In genomic region chr10:111180633-111181032, GRCm38 (mm10) we compare ENCODE assay signal across 9 mouse cellular contexts. TPM values are rescaled to one million over a fixed set of nuclear protein-coding genes. Genes with fewer than 3 reads are reported as not detected.
DNase-seq lines count a peak whose midpoint lies in the region; ATAC-seq and TF ChIP-seq lines count a peak whose summit lies in the region.
"Had no signal": no experiment of that assay in that cellular context is flagged by ENCODE, and none has a peak within 500 bp of the region (broad histone marks: within the 10 kb centered on the region; RNA-seq: fewer than 3 reads in every experiment).

No protein-coding gene starts in this region.

- peak; percentile 32 for DNase-seq in embryo, embryonic 11 days
- no peak for DNase-seq in embryo, embryonic 9.5 days (ENCODE audit: extremely low spot score)
- DNase-seq in left cerebral cortex, adult 2 months (ENCODE audit: extremely low spot score in 1 of 2, low spot score in 2 of 2) = no peak
- no peak for DNase-seq in left cerebral cortex, postnatal 14 days (ENCODE audit: low spot score in 2 of 2)
- DNase-seq in layer of hippocampus, postnatal 25 days (ENCODE audit: extremely low spot score in 1 of 2, low spot score in 1 of 2) = no peak
- no peak for DNase-seq in thymus, adult 2 months

- no peak for TF ChIP-seq POLR2A in thymus, adult 2 months (IDR thresholded peaks at IDR 0.05; ENCODE audit: control insufficient read depth, extremely low read depth, insufficient read depth, low read length, poor library complexity)

- H3K9me3 ChIP-seq in hindbrain, embryonic 13.5 days = no peaks in the 10 kb centered on the region
- H3K9me3 ChIP-seq in neural tube, embryonic 13.5 days = no peaks in the 10 kb centered on the region
- H3K9me3 ChIP-seq: limb, embryonic 15.5 days had no signal

- H3K4me1 ChIP-seq in hindbrain, embryonic 13.5 days (replicated peaks) = peaks cover 15% of the 10 kb centered on the region
- peaks cover 14% of the 10 kb centered on the region for H3K4me1 ChIP-seq in neural tube, embryonic 13.5 days (replicated peaks)
- peaks cover 19% of the 10 kb centered on the region for H3K4me1 ChIP-seq in thymus, adult 2 months (replicated peaks; ENCODE audit: control insufficient read depth, insufficient read depth, low read length)

- peak; percentile 57; the same call in 1 of the 2 replicates for ATAC-seq in hindbrain, embryonic 13.5 days (ENCODE audit: low FRiP score)
- ATAC-seq in neural tube, embryonic 13.5 days (ENCODE audit: low read depth) = peak; percentile 49; the same call in 1 of the 2 replicates

- H3K4me2 ChIP-seq in hindbrain, embryonic 13.5 days = no peak overlapping the region
- no peak overlapping the region for H3K4me2 ChIP-seq in neural tube, embryonic 13.5 days
- H3K4me2 ChIP-seq: limb, embryonic 15.5 days had no signal

- no peak overlapping the region for H3K27ac ChIP-seq in left cerebral cortex, adult 2 months
- H3K27ac ChIP-seq in hindbrain, embryonic 13.5 days = no peak overlapping the region
- H3K27ac ChIP-seq in neural tube, embryonic 13.5 days (replicated peaks) = no peak overlapping the region
- no peak overlapping the region for H3K27ac ChIP-seq in thymus, adult 2 months (ENCODE audit: control insufficient read depth, insufficient read depth, low read length)
- H3K27ac ChIP-seq: limb, embryonic 15.5 days had no signal

- H3K9ac ChIP-seq in hindbrain, embryonic 13.5 days = no peak overlapping the region
- no peak overlapping the region for H3K9ac ChIP-seq in neural tube, embryonic 13.5 days
- H3K9ac ChIP-seq: limb, embryonic 15.5 days had no signal

- no peak overlapping the region for H3K4me3 ChIP-seq in left cerebral cortex, adult 2 months
- H3K4me3 ChIP-seq in hindbrain, embryonic 13.5 days = no peak overlapping the region
- no peak overlapping the region for H3K4me3 ChIP-seq in neural tube, embryonic 13.5 days
- no peak overlapping the region for H3K4me3 ChIP-seq in thymus, adult 2 months (ENCODE audit: control insufficient read depth, insufficient read depth, low read length)
- H3K4me3 ChIP-seq: limb, embryonic 15.5 days had no signal

- intact Hi-C loops in left cerebral cortex, adult 2 months (cut with DNase I) = no loop called here
- intact Hi-C loops in left cerebral cortex, postnatal 14 days (cut with DNase I) = no loop called here

- peak; percentile 57 for TF ChIP-seq CTCF in left cerebral cortex, adult 2 months (IDR thresholded peaks at IDR 0.05)
- no peak for TF ChIP-seq CTCF in thymus, adult 2 months (IDR thresholded peaks at IDR 0.05; ENCODE audit: borderline replicate concordance, control insufficient read depth, extremely low read depth, insufficient read depth, low read length, poor library complexity)

- H3K27me3 ChIP-seq in hindbrain, embryonic 13.5 days = no peaks in the 10 kb centered on the region
- no peaks in the 10 kb centered on the region for H3K27me3 ChIP-seq in neural tube, embryonic 13.5 days
- H3K27me3 ChIP-seq in thymus, adult 2 months (ENCODE audit: control insufficient read depth, insufficient read depth, low read length) = no peaks in the 10 kb centered on the region
- H3K27me3 ChIP-seq: limb, embryonic 15.5 days had no signal

- WGBS in hindbrain, embryonic 13.5 days = 27% methylated on average over 3 of the region's 3 CpGs
- WGBS in neural tube, embryonic 13.5 days = 24% methylated on average over 3 of the region's 3 CpGs
- 85% methylated on average over 3 of the region's 3 CpGs for WGBS in thymus, adult 2 months

- H3K36me3 ChIP-seq in hindbrain, embryonic 13.5 days = no peaks in the 10 kb centered on the region
- no peaks in the 10 kb centered on the region for H3K36me3 ChIP-seq in neural tube, embryonic 13.5 days
- no peaks in the 10 kb centered on the region for H3K36me3 ChIP-seq in thymus, adult 2 months (ENCODE audit: control insufficient read depth, insufficient read depth, low read length)
- H3K36me3 ChIP-seq: limb, embryonic 15.5 days had no signal

RNA-seq across cellular contexts. Expression of gene Osbpl8, which starts 16.1 kb away (rescaled TPM):
- 100 to 1,000 TPM in 1 of 2 experiments, 10 to 100 TPM in 1; 93.8 to 104 TPM for total RNA-seq in left cerebral cortex, adult 2 months (2021)
- 10 to 100 TPM; 75.1 to 77.7 TPM for total RNA-seq in left cerebral cortex, postnatal 14 days (2021)
- polyA plus RNA-seq in hindbrain, embryonic 13.5 days (2015; fragmentation: Nextera tagmentation; extraction: Ambion mirVana) = 17.6 and 17.7 TPM in 2 replicates
- 17.8 and 20.1 TPM in 2 replicates for polyA plus RNA-seq in neural tube, embryonic 13.5 days (2015; fragmentation: Nextera tagmentation; extraction: Ambion mirVana)
- 10 to 100 TPM; 58.9 to 59.9 TPM for total RNA-seq in layer of hippocampus, postnatal 25 days (2021)
- polyA plus RNA-seq in thymus, adult 2 months (2012; rRNA removed) = 22.0 and 26.8 TPM in 2 replicates
